Mouse (Mus musculus): ENCODE results near the gene Nsmce3. TPM values are rescaled to one million over a fixed set of nuclear protein-coding genes. Genes with fewer than 3 reads are reported as not detected.

Gene Nsmce3
- total and polyA plus RNA-seq, 2 experiments from 2014 or later = 10.2 to 19.3 TPM

- 38% methylated on average over 5 of the region's 5 CpGs for WGBS
- no peaks in the 10 kb centered on the region for H3K27me3 ChIP-seq (ENCODE audit: insufficient read depth, low read length)
- H3K27ac ChIP-seq = 0 out of 2 replicates have a peak overlapping the region, but pooled peaks have one; percentile 26
- H3K9ac ChIP-seq (replicated peaks; ENCODE audit: low read length) = no peak overlapping the region
- ATAC-seq = no peak
- H3K36me3 ChIP-seq (ENCODE audit: insufficient read depth, low read length) = no peaks in the 10 kb centered on the region
- no peaks in the 10 kb centered on the region for H3K4me1 ChIP-seq (ENCODE audit: insufficient read depth, low read length)
- H3K4me2 ChIP-seq (ENCODE audit: low read depth, low read length) = no peak overlapping the region
- no peak overlapping the region for H3K4me3 ChIP-seq (ENCODE audit: low read length)
- no peak for TF ChIP-seq CTCF (IDR thresholded peaks at IDR 0.05; ENCODE audit: low read depth)
- no peak for DNase-seq (ENCODE audit: low spot score)
- 0 out of 2 replicates have a peak, but pooled peaks cover 3% of the 10 kb centered on the region for H3K9me3 ChIP-seq (ENCODE audit: low read length)
These were observed 42.4 kb downstream of the Nsmce3 start for GRCm38 (mm10) chr7:64830214-64830995.

GRCm38 (mm10) chr7:64821081-64821480, 51.7 kb downstream of the Nsmce3 start:
- H3K4me1 ChIP-seq (ENCODE audit: insufficient read depth, low read length) = no peaks in the 10 kb centered on the region
- DNase-seq (ENCODE audit: low spot score) (no peak), ATAC-seq (no peak)
- no peak overlapping the region for H3K4me2 ChIP-seq (ENCODE audit: low read depth, low read length)
- H3K9ac ChIP-seq (replicated peaks; ENCODE audit: low read length) = no peak overlapping the region
- no peak overlapping the region for H3K27ac ChIP-seq
- H3K4me3 ChIP-seq (ENCODE audit: low read length) = no peak overlapping the region
- no peaks in the 10 kb centered on the region for H3K9me3 ChIP-seq (ENCODE audit: low read length)
- no peaks in the 10 kb centered on the region for H3K36me3 ChIP-seq (ENCODE audit: insufficient read depth, low read length)
- no peak for TF ChIP-seq CTCF (IDR thresholded peaks at IDR 0.05; ENCODE audit: low read depth)
- 87% methylated on average over 5 of the region's 5 CpGs for WGBS
- H3K27me3 ChIP-seq (ENCODE audit: insufficient read depth, low read length) = no peaks in the 10 kb centered on the region

- no peak overlapping the region for H3K4me3 ChIP-seq (ENCODE audit: low read length)
- H3K27ac ChIP-seq = no peak overlapping the region
- no peak for DNase-seq (ENCODE audit: low spot score)
- no peak overlapping the region for H3K4me2 ChIP-seq (ENCODE audit: low read depth, low read length)
- no peak for ATAC-seq
- TF ChIP-seq CTCF (IDR thresholded peaks at IDR 0.05; ENCODE audit: low read depth) = no peak
- 80% methylated on average over 9 of the region's 9 CpGs for WGBS
- H3K27me3 ChIP-seq (ENCODE audit: insufficient read depth, low read length) = no peaks in the 10 kb centered on the region
- H3K9ac ChIP-seq (replicated peaks; ENCODE audit: low read length) = no peak overlapping the region
- no peaks in the 10 kb centered on the region for H3K9me3 ChIP-seq (ENCODE audit: low read length)
- H3K4me1 ChIP-seq (ENCODE audit: insufficient read depth, low read length) = no peaks in the 10 kb centered on the region
- H3K36me3 ChIP-seq (ENCODE audit: insufficient read depth, low read length) = no peaks in the 10 kb centered on the region
These were observed 53.1 kb downstream of the Nsmce3 start for GRCm38 (mm10) chr7:64819683-64820082.
